Mouse (Mus musculus) CH12.LX (cell line): ENCODE results near the gene Tspan17.

ENCODE experiments used
- BHLHE40 ChIP-seq: IDR thresholded peaks from 2 replicates; pipeline ENCODE4 v1.6.1; 2011; ENCODE audit warnings: mild to moderate bottlenecking, low read depth, low read length, improper control_type of control experiment
- CHD2 ChIP-seq: IDR thresholded peaks from 2 replicates; pipeline ENCODE4 v1.6.1; 2011; ENCODE audit warnings: low read length, improper control_type of control experiment
- CTCF ChIP-seq, 2 experiments: IDR thresholded peaks in 1 of 2; conservative IDR thresholded peaks in 1 of 2; 2 replicates each; pipeline ENCODE4 v1.5.1; 2011 to 2012; ENCODE audit warnings: low read depth in 2 of 2, low read length in 2 of 2, improper control_type of control experiment in 1 of 2, inconsistent platforms in 1 of 2, mild to moderate bottlenecking in 1 of 2, moderate library complexity in 1 of 2
- EP300 ChIP-seq: IDR thresholded peaks from 2 replicates; pipeline ENCODE4 v1.6.1; 2011; ENCODE audit warnings: low read length, improper control_type of control experiment
- JUND ChIP-seq: conservative IDR thresholded peaks from 2 replicates; pipeline ENCODE4 v1.6.1; 2011; ENCODE audit warnings: low read depth, low read length, improper control_type of control experiment
- POLR2A ChIP-seq: IDR thresholded peaks from 2 replicates; pipeline ENCODE4 v1.6.1; 2011; ENCODE audit warnings: low read depth, mild to moderate bottlenecking, improper control_type of control experiment, low read length

DNA sequence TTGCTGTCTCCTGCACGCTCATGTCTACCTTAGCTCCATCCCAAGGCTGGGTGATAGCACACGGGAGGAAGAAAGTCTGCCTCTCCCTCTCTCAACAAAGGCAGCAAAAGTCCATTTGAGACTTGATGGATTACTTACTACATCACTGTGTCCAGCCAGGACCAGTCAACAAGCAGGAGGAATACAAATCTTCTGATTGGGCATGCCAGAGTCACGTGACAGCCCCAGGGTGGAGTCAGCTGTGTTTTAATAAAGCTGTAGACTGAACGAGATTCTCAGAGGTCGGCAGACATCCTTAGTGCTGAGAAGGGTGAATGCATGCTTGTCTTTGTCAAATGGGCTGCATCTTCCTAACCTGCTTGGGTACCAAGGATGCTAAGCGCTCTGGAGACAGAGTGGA lies 50.0 kb downstream of the Tspan17 start:
- TF ChIP-seq POLR2A = no peak
- TF ChIP-seq EP300 = no peak
- TF ChIP-seq BHLHE40 = no peak
- TF ChIP-seq JUND = no peak
- TF ChIP-seq CHD2 = no peak
- TF ChIP-seq CTCF (conservative IDR thresholded peaks at IDR 0.05 in 1 of 2, IDR thresholded peaks at IDR 0.05 in 1 of 2; ENCODE audit: low read depth in 2 of 2, low read length in 2 of 2) = no peak
